Mouse (Mus musculus) neural tube, postnatal 0 days (tissue): ENCODE data around the gene Traf4. TPM values are rescaled to one million over a fixed set of nuclear protein-coding genes. Genes with fewer than 3 reads are reported as not detected.

Experiments
- microRNA-seq: library from miRNA; unstranded; fragments of <30 nt; microRNA quantifications from one replicate; pipeline ENCODE4, GENCODE M21; 2016
- polyA plus RNA-seq: library from polyadenylated mRNA; unstranded; fragments of >200 nt; fragmentation: Nextera tagmentation; extraction: Ambion mirVana; gene quantifications from 2 replicates; pipeline ENCODE4 v1.2.1, GENCODE M21; 2015

The Traf4 gene
- polyA plus RNA-seq = 58.8 and 62.9 TPM in 2 replicates

GRCm38 (mm10) chr11:78164924-78165760, at the start of gene Traf4:
Gene Traf4, minus strand, starts transcription at chr11:78165589.

GRCm38 (mm10) chr11:78193113-78193512, 27.7 kb upstream of the Traf4 start, which contains the start of gene Proca1:
Gene Proca1, plus strand, starts transcription at chr11:78193392.

GRCm38 (mm10) chr11:78188331-78189233, 23.2 kb upstream of the Traf4 start, which contains the start of gene Rab34:
Gene Rab34, plus strand, starts transcription at chr11:78188430.

GRCm38 (mm10) chr11:78182961-78183844, 17.8 kb upstream of the Traf4 start, which contains the start of gene Rpl23a:
Gene Rpl23a, minus strand, starts transcription at chr11:78183584.

DNA sequence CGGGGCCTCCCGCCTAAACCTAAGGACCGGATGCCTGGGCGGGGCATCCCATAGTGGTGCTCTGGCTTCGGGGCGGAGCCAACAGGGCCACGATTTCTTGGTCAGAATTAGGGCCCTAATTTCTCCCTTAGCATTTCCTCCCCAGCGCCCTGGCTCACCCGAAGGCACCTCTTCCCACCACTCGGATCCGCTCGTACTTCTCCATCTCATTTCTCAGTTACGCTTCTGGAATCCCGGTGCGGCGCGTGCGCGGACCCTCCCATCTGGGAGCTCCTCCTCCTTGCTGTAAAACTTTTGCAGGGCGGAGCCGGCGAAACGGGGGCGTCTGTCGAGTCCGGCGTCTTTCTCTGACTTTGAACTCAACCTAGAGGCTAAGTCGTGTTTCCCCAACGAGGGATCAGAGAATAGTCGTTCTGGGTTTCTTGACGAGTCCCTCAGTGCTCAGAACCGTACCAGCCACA, 11.0 kb upstream of the Traf4 start, which contains the start of the genes Nek8 and Tlcd1:
Gene Nek8 (minus strand): TSS at position 274 of the 461 bp plus-strand sequence.
Gene Tlcd1 (plus strand): TSS at position 310 of the 461 bp plus-strand sequence.

Small RNA genes lying within 50 kb of the gene (microRNA-seq; reads per million reads assigned to microRNA genes)
- gene Mir7653 = not detected

Other genes with a start within 250 kb of the Traf4 start
- gene Sez6, start 234.8 kb downstream of the Traf4 start, polyA plus RNA-seq = 107 and 126 TPM in 2 replicates
- gene Phf12, start 182.8 kb downstream of the Traf4 start, polyA plus RNA-seq = 10.8 and 12.3 TPM in 2 replicates
- gene Dhrs13, start 133.3 kb downstream of the Traf4 start, polyA plus RNA-seq = 53.0 and 56.2 TPM in 2 replicates
- gene Flot2, start 127.7 kb downstream of the Traf4 start, polyA plus RNA-seq = 158 and 168 TPM in 2 replicates
- 25.9 and 28.4 TPM in 2 replicates for gene Eral1, start 85.2 kb downstream of the Traf4 start, polyA plus RNA-seq
- gene Fam222b, start 70.9 kb downstream of the Traf4 start, polyA plus RNA-seq = 18.1 and 24.6 TPM in 2 replicates
- 7.4 and 8.0 TPM in 2 replicates for gene Nek8, start 11.1 kb upstream of the Traf4 start, polyA plus RNA-seq
- 48.5 and 53.4 TPM in 2 replicates for gene Tlcd1, start 11.1 kb upstream of the Traf4 start, polyA plus RNA-seq
- gene Rpl23a, start 18.0 kb upstream of the Traf4 start, polyA plus RNA-seq = 812 and 926 TPM in 2 replicates
- gene Rab34, start 22.8 kb upstream of the Traf4 start, polyA plus RNA-seq = 74.3 and 78.3 TPM in 2 replicates
- 6.6 and 8.0 TPM in 2 replicates for gene Proca1, start 27.8 kb upstream of the Traf4 start, polyA plus RNA-seq
- gene Sdf2, start 80.2 kb upstream of the Traf4 start, polyA plus RNA-seq = 123 TPM in 2 replicates
- 15.2 and 17.7 TPM in 2 replicates for gene Supt6, start 80.4 kb upstream of the Traf4 start, polyA plus RNA-seq
- 90.2 and 105 TPM in 2 replicates for gene 2610507B11Rik, start 96.2 kb upstream of the Traf4 start, polyA plus RNA-seq
- 0.13 and 0.22 TPM in 2 replicates for gene BC030499, start 125.3 kb upstream of the Traf4 start, polyA plus RNA-seq
- gene Spag5, start 135.9 kb upstream of the Traf4 start, polyA plus RNA-seq = 7.5 and 7.9 TPM in 2 replicates
- gene Aldoc, start 157.4 kb upstream of the Traf4 start, polyA plus RNA-seq = 1,117 and 1,134 TPM in 2 replicates
- gene Pigs, start 162.8 kb upstream of the Traf4 start, polyA plus RNA-seq = 90.8 and 112 TPM in 2 replicates
- gene Unc119, start 177.9 kb upstream of the Traf4 start, polyA plus RNA-seq = 97.8 and 99.2 TPM in 2 replicates
- gene Foxn1, start 221.0 kb upstream of the Traf4 start, polyA plus RNA-seq = not detected in 2 replicates